Mouse (Mus musculus): ENCODE results near the gene Atxn2.

DNA sequence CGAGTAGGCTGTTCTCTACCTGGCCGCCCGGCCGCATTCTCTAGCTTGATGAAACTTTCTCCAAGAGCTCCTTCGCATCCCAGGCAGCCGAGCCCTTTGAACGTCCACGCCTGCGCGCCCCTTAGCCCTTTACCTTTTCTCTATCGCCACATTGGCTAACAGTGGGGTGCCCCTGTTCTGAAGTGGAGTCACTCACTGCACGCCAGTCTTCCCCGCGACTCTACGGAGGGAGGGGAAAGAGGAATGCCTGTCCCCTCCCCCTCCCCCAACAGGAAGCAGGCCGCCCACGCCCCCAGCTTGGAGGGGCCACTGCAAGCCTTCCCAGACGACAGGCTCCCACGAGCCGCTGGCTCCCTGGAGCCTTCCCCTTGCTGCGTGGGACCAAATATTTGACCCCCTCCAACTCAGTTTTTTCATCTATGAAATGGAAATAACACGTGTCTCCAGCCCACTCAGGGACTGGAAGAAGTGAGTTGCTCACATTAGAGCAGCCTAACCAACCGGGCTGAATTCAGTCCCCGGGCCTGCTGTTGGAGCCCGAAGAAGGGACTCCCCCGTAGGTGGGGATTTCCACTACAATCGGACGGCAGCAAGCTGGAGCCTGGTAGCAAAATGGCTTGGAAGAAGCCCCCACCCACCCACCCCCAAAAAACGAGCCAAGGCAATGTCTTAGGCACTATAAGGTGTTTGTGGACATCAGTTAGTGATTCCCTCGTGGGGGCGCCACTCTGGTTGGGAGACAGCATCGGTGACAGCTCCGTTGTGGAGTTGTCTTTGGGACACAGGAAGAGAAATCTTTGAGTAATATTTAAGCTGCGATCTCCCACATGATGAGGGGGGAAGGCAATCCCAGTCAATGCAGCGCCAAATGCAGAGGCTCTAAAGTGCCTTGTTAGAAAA lies 126.6 kb downstream of the Atxn2 start, which contains the start of gene Sh2b3:
- no peak for TF ChIP-seq CTCF (conservative IDR thresholded peaks at IDR 0.05; ENCODE audit: low read length)
- no peak for TF ChIP-seq NANOG (IDR thresholded peaks at IDR 0.05; ENCODE audit: borderline replicate concordance, low read length)
